Mouse (Mus musculus): ENCODE results near the gene Gm17521. TPM values are rescaled to one million over a fixed set of nuclear protein-coding genes. Genes with fewer than 3 reads are reported as not detected.
"Not testable (repeated sequence)": the region's sequence is repeated elsewhere in the genome, so short reads cannot be mapped to it uniquely, and the experiment has no call there.

The Gm17521 gene
- total RNA-seq (2022), result not detected

GRCm38 (mm10) chrX:123029569-123029968, at the start of gene Gm17521:
Gene Gm17521, minus strand, starts transcription at chrX:123029669.
- DNase-seq (ENCODE audit: low spot score), result not testable (repeated sequence)

GRCm38 (mm10) chrX:123043956-123044355, 14.5 kb upstream of the Gm17521 start:
- DNase-seq (ENCODE audit: low spot score), result no peak

GRCm38 (mm10) chrX:123043516-123043915, 14.0 kb upstream of the Gm17521 start:
- DNase-seq (ENCODE audit: low spot score), result no peak

Other genes with a start within 250 kb of the Gm17521 start
- 1 to 10 TPM; 1.3 to 4.1 (median 2.4) TPM for gene Cldn34c1, start 73.8 kb upstream of the Gm17521 start, total RNA-seq (2022)
- not detected for gene Srsx, start 192.8 kb upstream of the Gm17521 start, total RNA-seq (2022)
- gene Gm17577, start 217.2 kb upstream of the Gm17521 start, total RNA-seq (2022), result not detected

Measured in heart, adult 8-10 months (tissue).